Mouse (Mus musculus) intestine, embryonic 16.5 days (tissue): Measurements from ENCODE around the gene Olfr1121. TPM values are rescaled to one million over a fixed set of nuclear protein-coding genes. Genes with fewer than 3 reads are reported as not detected.
"Not testable (repeated sequence)": the region's sequence is repeated elsewhere in the genome, so short reads cannot be mapped to it uniquely, and the experiment has no call there.

ENCODE experiments used
- ATAC-seq: fragments of 200-750 bp; cut with Nextera tagmentation; 2 replicates; pipeline ENCODE4 v1.8.0; 2017; ENCODE audit warnings: moderate TSS enrichment, moderate library complexity
- H3K27ac ChIP-seq: fragments of 300-500 bp; sonication (generic); 2 replicates; pipeline ENCODE4 v1.5.1; 2014; ENCODE audit warnings: mild to moderate bottlenecking, low read length
- H3K27me3 ChIP-seq: fragments of 300-500 bp; sonication (generic); replicated peaks from 2 replicates; pipeline ENCODE4 v1.6.1; 2014; ENCODE audit warnings: low read length, control low read depth, mixed read lengths; ENCODE audit not compliant: control insufficient read depth, insufficient read depth
- H3K36me3 ChIP-seq: fragments of 300-500 bp; sonication (generic); 2 replicates; pipeline ENCODE4 v1.6.1; 2014; ENCODE audit warnings: low read length, control low read depth; ENCODE audit not compliant: control insufficient read depth, insufficient read depth
- H3K4me1 ChIP-seq: fragments of 300-500 bp; sonication (generic); 2 replicates; pipeline ENCODE4 v1.6.1; 2014; ENCODE audit warnings: low read length, control low read depth, mixed read lengths; ENCODE audit not compliant: control insufficient read depth, insufficient read depth
- H3K4me2 ChIP-seq: fragments of 300-500 bp; sonication (generic); 2 replicates; pipeline ENCODE4 v1.6.1; 2014; ENCODE audit warnings: low read depth, low read length, control low read depth
- H3K4me3 ChIP-seq: fragments of 300-500 bp; sonication (generic); 2 replicates; pipeline ENCODE4 v1.5.1; 2014; ENCODE audit warnings: mild to moderate bottlenecking, low read length
- H3K9ac ChIP-seq: fragments of 300-500 bp; sonication (generic); 2 replicates; pipeline ENCODE4 v1.6.1; 2014; ENCODE audit warnings: low read depth, low read length
- H3K9me3 ChIP-seq: fragments of 300-500 bp; sonication (generic); 2 replicates; pipeline ENCODE4 v1.6.1; 2016; ENCODE audit warnings: low read length, control low read depth; ENCODE audit not compliant: control insufficient read depth
- WGBS: fragments of 180-500 bp; shearing (Covaris S2); extraction: QIAGEN DNeasy Blood & Tissue Kit; methylation state at CpG from one replicate; pipeline ENCODE4 v1.1.7; 2014; 5-methylcytosine and 5-hydroxymethylcytosine counted together
- polyA plus RNA-seq: library from polyadenylated mRNA; unstranded; fragments of >200 nt; fragmentation: Nextera tagmentation; extraction: Ambion mirVana; gene quantifications from 2 replicates; pipeline ENCODE4 v1.2.1, GENCODE M21; 2015

Olfr1121 gene
- polyA plus RNA-seq: not detected in 2 replicates

GRCm38 (mm10) chr2:87369595-87369994, at the start of gene Olfr1121:
Olfr1121 (plus strand) TSS chr2:87369895.
- H3K4me2 ChIP-seq: no peak within 1 kb of the TSS
- no peaks in the 10 kb centered on the region for H3K36me3 ChIP-seq
- H3K9me3 ChIP-seq: no peaks in the 10 kb centered on the region
- 25% methylated on average over 1 of the region's 1 CpGs for WGBS
- no peaks in the 10 kb centered on the region for H3K4me1 ChIP-seq
- ATAC-seq: no peak
- H3K4me3 ChIP-seq: no peak within 1 kb of the TSS
- H3K27ac ChIP-seq: no peak within 1 kb of the TSS
- no peak within 1 kb of the TSS for H3K9ac ChIP-seq
- H3K27me3 ChIP-seq: no peaks in the 10 kb centered on the region

- WGBS: 55% methylated on average over 2 of the region's 2 CpGs
Measured at GRCm38 (mm10) chr2:87354515-87354914, 15.2 kb upstream of the Olfr1121 start, which contains the start of gene Olfr1120. Olfr1120 (plus strand) TSS chr2:87354815.

GRCm38 (mm10) chr2:87360121-87360520, 9.6 kb upstream of the Olfr1121 start:
- H3K9me3 ChIP-seq, H3K27ac ChIP-seq, H3K4me1 ChIP-seq, H3K4me2 ChIP-seq, H3K36me3 ChIP-seq, H3K9ac ChIP-seq, H3K27me3 ChIP-seq, H3K4me3 ChIP-seq, ATAC-seq: not testable (repeated sequence)
- WGBS: 86% methylated on average over 2 of the region's 2 CpGs

More at GRCm38 (mm10) chr2:87354515-87354914, 15.2 kb upstream of the Olfr1121 start, which contains the start of gene Olfr1120:
- no peaks in the 10 kb centered on the region for H3K4me1 ChIP-seq
- H3K27me3 ChIP-seq: no peaks in the 10 kb centered on the region
- no peak for ATAC-seq
- H3K4me2 ChIP-seq: no peak within 1 kb of the TSS
- no peak within 1 kb of the TSS for H3K4me3 ChIP-seq
- no peaks in the 10 kb centered on the region for H3K36me3 ChIP-seq
- H3K27ac ChIP-seq: no peak within 1 kb of the TSS
- H3K9ac ChIP-seq: no peak within 1 kb of the TSS
- H3K9me3 ChIP-seq: no peaks in the 10 kb centered on the region

- Histone ChIP-seq H3K27me3 (no peaks in the 10 kb centered on the region), H3K9me3 (no peaks in the 10 kb centered on the region), H3K4me3 (no peak overlapping the region), H3K27ac (no peak overlapping the region), H3K4me1 (no peaks in the 10 kb centered on the region), H3K9ac (no peak overlapping the region), H3K36me3 (no peaks in the 10 kb centered on the region), H3K4me2 (no peak overlapping the region)
- no peak for ATAC-seq
- WGBS: 88% methylated on average over 4 of the region's 4 CpGs
Measured at GRCm38 (mm10) chr2:87371726-87372125, 2.0 kb downstream of the Olfr1121 start.

- no peaks in the 10 kb centered on the region for H3K9me3 ChIP-seq
- 74% methylated on average over 2 of the region's 2 CpGs for WGBS
- H3K27me3 ChIP-seq: no peaks in the 10 kb centered on the region
- no peak for ATAC-seq
- H3K4me3 ChIP-seq: no peak overlapping the region
- H3K4me2 ChIP-seq: no peak overlapping the region
- no peak overlapping the region for H3K27ac ChIP-seq
- no peaks in the 10 kb centered on the region for H3K36me3 ChIP-seq
- H3K4me1 ChIP-seq: no peaks in the 10 kb centered on the region
- no peak overlapping the region for H3K9ac ChIP-seq
Measured at GRCm38 (mm10) chr2:87383935-87384334, 14.2 kb downstream of the Olfr1121 start.

- WGBS: 68% methylated on average over 2 of the region's 2 CpGs
- Histone ChIP-seq H3K27ac (no peak within 1 kb of the TSS), H3K9ac (no peak within 1 kb of the TSS), H3K9me3 (no peaks in the 10 kb centered on the region), H3K4me3 (no peak within 1 kb of the TSS), H3K4me2 (no peak within 1 kb of the TSS), H3K36me3 (no peaks in the 10 kb centered on the region), H3K4me1 (no peaks in the 10 kb centered on the region), H3K27me3 (no peaks in the 10 kb centered on the region)
- no peak for ATAC-seq
Measured at GRCm38 (mm10) chr2:87385549-87385948, 15.9 kb downstream of the Olfr1121 start, which contains the start of gene Olfr1122. Olfr1122 (plus strand) TSS chr2:87385849.

- WGBS: 91% methylated on average over 5 of the region's 5 CpGs
- H3K27ac ChIP-seq, H3K9ac ChIP-seq, H3K4me3 ChIP-seq, H3K4me2 ChIP-seq, ATAC-seq, H3K27me3 ChIP-seq, H3K4me1 ChIP-seq, H3K36me3 ChIP-seq, H3K9me3 ChIP-seq: not testable (repeated sequence)
Measured at GRCm38 (mm10) chr2:87393605-87394004, 23.9 kb downstream of the Olfr1121 start.

- ATAC-seq, H3K9ac ChIP-seq, H3K9me3 ChIP-seq, H3K4me2 ChIP-seq, H3K27ac ChIP-seq, H3K4me1 ChIP-seq, H3K4me3 ChIP-seq, H3K36me3 ChIP-seq, H3K27me3 ChIP-seq: not testable (repeated sequence)
- 76% methylated on average over 7 of the region's 7 CpGs for WGBS
Measured at GRCm38 (mm10) chr2:87394686-87395085, 25.0 kb downstream of the Olfr1121 start.

GRCm38 (mm10) chr2:87416335-87416734, 46.6 kb downstream of the Olfr1121 start, which contains the start of gene Olfr1123:
Olfr1123 (plus strand) TSS chr2:87416635.
- WGBS: 68% methylated on average over 1 of the region's 1 CpGs
- no peak within 1 kb of the TSS for H3K9ac ChIP-seq
- no peak within 1 kb of the TSS for H3K27ac ChIP-seq
- no peaks in the 10 kb centered on the region for H3K4me1 ChIP-seq
- no peak within 1 kb of the TSS for H3K4me2 ChIP-seq
- no peaks in the 10 kb centered on the region for H3K9me3 ChIP-seq
- no peaks in the 10 kb centered on the region for H3K27me3 ChIP-seq
- no peak within 1 kb of the TSS for H3K4me3 ChIP-seq
- no peaks in the 10 kb centered on the region for H3K36me3 ChIP-seq
- ATAC-seq: no peak
